Mouse (Mus musculus): ENCODE measurements around the gene Sox2. TPM values are rescaled to one million over a fixed set of nuclear protein-coding genes. Genes with fewer than 3 reads are reported as not detected.
A peak's percentile ranks its signal among the peaks of the same experiment; 100 is the strongest.

The Sox2 gene
- total RNA-seq (2021), result not detected

DNA sequence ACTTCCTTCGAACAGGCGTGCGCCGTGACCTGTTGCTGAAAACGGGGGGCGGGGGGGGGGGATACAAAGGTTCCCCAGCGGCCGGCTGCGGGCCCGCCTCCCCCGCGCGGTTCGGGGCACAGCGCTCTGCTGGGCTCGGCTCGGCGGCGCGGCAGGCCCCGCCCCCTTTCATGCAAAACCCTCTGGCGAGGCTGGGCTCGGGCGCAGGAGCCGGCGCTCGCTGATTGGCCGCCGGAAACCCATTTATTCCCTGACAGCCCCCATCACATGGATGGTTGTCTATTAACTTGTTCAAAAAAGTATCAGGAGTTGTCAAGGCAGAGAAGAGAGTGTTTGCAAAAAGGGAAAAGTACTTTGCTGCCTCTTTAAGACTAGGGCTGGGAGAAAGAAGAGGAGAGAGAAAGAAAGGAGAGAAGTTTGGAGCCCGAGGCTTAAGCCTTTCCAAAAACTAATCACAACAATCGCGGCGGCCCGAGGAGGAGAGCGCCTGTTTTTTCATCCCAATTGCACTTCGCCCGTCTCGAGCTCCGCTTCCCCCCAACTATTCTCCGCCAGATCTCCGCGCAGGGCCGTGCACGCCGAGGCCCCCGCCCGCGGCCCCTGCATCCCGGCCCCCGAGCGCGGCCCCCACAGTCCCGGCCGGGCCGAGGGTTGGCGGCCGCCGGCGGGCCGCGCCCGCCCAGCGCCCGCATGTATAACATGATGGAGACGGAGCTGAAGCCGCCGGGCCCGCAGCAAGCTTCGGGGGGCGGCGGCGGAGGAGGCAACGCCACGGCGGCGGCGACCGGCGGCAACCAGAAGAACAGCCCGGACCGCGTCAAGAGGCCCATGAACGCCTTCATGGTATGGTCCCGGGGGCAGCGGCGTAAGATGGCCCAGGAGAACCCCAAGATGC lies at the start of gene Sox2:
TSS of gene Sox2 (plus strand) at position 680 of the 895 bp plus-strand sequence.
- peak; percentile 53 for DNase-seq

DNA sequence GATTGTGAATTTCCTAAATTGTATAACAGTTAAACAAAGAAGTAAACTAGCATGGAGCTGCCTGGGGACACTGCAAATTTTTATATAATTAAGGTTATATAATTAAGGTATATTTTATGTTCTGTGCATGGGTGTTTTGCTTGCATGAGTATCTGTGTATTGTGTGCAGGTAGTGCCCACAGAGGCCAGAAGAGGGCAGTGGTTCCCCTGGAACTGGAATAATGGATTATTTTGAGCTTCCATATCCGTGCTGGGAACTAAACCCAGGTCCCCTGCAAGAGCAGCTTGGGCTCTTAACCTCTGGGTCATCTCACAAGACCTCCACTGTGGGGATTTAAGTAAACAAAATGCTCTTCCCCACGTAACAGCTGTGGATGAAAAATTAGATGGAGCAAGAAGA lies 49.1 kb upstream of the Sox2 start:
- no peak for DNase-seq

DNA sequence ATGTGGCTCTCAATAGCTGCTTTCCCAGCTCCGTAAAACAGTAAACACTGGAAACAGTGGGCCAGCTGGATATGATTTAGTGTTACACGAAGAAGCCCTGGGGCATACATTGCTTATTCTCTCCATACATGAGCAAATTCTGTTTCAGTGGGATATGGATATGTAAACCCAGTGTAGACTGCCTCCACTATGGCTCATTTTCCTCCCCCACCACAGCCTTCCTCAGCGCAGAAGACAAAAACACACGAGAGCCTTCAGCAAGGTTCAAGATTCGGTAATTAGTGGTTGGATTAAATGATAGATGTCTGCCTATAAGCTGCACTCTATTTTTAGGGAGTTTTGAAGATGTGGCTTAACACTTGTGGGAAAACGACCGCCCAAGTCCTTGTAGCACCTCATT lies 36.1 kb upstream of the Sox2 start:
- DNase-seq, result no peak

DNA sequence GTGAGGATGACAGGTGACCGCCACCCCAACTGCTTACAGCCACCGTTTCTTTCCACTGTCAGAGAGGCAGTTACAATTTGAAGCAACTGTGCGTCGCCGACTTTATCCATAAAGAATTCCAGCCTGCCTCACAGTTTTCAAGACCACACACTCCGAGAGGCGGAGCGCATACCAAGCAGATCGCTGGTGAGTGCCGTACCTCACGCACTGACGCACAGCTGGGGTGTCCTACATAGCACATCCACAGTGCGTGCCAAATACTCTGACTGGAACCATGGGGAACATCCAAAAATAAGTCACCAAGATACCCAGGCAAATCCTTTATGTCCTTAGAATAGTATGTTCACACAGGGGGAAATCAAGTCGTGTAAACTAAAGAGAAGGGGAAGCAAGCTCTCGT lies 34.7 kb upstream of the Sox2 start:
- peak; percentile 12 for DNase-seq

DNA sequence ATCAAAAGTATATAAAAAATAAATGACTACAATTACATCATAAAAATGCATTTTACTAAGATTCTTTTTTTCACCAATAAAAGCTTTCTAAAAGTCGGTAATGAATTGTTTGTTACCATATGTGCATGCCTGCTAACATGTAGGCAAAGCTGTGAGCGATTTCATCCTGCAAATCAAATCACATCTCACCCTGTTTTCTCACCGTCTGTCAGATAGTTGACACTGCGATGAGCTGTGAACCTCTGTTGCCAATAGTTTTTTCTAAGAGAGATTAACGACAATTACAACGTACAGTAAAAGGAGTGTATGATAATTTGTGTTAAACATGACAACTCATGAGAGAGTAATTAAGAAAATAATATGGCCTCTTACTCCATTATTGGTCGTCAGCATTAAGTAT lies 31.3 kb upstream of the Sox2 start:
- DNase-seq, result no peak

DNA sequence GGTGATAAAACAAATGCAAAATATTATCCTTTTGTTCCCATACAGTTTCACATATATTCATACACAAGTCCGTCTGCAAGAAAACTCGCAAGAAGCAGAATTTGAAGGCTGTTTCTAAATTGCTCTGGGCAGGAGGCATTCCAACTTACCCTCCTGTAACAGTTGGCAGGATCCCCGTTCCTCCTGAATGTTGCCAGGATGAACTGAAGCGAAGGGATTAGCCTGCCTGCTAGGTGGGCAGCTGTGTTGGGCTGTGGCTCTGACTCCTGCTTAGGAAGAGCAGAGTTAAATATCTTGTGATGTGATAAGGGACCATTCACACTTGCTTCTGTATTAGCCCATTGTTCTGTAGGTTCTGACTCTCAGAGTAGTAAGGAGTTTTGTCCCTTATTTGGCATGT lies 30.1 kb upstream of the Sox2 start:
- DNase-seq, result no peak

DNA sequence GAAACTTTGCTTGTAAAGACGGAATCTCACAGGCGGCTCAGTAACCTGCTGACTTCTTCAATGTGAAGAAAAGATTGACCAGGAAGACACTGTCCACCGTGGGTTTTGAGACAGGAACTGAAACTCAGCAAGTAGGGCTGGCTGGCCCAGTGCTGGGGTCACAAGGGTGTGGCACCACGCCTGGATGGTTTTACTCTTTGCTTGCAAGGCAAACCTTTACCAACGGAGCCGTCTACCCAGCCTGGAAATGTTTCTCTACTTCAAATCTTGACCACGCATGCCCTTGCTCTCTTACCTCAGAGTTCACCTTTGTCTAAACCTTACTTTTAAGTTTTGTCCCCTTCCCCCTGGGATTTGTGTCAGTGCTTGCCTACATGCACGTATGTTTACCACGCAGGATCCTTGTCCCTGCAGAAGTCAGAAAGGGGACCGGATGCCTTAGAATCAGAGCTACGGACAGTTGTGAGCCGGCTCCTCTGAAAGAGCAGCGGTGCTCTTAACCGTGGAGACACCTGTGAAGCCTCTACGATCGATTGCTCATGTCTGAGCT lies 25.4 kb upstream of the Sox2 start:
- no peak for DNase-seq

DNA sequence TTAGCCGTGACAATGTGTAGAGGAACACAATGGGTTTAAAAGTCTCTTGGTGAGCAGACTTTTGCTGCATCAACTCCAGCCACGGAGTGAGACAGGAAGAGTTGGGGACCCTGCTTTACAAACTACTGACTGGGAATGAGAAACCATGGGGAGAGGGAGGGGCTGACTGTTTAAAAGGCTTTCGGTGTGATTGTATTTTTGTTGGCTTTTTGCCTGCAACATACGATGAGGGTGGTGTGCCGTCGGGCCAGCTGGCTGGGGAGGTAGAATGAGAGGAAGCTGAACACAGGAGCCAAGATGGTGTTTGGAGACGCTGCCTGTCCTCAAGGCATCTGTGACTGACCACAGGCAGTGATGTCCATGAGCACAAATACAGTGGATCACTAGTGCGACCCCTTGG lies 23.7 kb upstream of the Sox2 start:
- DNase-seq, result no peak

DNA sequence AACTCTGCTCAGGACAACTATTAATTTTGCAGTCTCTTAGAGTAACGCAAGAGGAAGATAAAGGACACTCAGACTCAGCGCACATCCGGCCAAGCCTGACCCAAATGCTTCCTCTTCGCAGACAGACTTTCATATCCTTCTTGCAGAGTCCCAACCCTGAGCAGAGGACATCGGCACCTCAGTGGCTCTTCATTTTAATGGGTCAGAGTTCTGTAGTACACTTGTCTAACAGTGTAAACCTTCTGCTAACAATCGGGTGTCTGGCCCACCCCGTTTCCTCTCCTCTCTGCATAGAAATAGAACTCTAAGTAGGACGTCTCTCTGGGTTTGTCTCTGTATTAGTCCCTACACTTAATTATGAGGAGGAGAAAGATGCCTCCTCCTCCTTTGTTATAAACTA lies 20.2 kb upstream of the Sox2 start:
- DNase-seq, result no peak

DNA sequence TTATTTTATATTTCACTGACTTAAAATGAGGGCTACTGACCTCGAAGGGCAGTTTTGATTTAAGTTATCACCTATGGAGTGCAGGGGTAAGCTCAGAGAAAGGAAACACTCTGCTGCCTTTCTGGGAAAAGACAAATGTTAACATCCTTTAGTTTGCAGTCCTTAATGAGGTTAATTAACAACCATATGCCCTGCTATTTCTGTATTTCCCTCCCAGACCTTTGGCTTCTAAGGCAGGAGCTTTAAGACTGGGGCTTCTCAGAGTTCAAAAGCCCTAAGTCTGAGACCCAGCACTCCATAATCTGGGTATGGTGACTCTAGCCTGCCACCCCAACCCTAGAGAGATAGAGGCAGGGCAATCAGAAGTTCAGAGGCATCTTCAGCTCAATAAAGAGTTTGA lies 19.5 kb upstream of the Sox2 start:
- DNase-seq, result no peak

DNA sequence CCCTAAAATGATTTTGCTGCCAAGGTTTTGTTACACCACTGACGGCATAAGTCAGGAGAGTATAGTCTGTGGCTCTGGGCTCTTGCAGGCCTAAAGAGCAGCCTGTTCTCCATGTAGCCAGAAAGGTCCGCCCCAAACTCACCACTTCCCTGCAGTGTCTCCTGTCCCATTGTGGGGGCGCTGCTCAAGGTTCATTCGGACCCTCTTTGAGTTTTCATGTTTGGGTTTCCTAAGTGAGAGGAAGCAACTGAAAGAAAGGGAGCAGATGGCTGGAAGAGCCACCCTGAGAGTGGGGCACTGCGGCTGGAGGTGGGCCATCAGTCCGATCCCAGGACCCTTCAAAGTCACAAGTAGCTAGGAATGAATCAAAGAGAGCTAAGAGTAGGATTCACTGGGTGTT lies 13.2 kb upstream of the Sox2 start:
- DNase-seq, result no peak

DNA sequence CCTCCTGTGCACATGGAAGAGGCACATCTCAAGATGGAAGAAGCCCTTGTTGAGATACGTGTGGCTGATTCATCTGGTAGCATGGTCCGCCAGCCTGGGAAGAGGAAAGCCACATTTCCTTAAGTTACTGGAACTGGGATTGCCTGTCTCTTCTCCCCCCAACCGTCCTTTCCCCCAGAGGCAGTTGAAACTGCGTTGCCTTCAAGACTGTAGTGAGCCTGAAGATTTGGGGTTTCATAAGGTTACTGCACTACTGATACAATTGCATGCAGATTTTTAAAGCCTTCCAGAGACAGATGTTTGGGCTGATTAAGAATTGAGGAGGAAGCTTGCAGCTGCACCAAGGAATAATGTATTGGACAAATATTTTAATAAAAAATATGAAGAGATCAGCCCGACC lies 12.7 kb upstream of the Sox2 start:
- no peak for DNase-seq

DNA sequence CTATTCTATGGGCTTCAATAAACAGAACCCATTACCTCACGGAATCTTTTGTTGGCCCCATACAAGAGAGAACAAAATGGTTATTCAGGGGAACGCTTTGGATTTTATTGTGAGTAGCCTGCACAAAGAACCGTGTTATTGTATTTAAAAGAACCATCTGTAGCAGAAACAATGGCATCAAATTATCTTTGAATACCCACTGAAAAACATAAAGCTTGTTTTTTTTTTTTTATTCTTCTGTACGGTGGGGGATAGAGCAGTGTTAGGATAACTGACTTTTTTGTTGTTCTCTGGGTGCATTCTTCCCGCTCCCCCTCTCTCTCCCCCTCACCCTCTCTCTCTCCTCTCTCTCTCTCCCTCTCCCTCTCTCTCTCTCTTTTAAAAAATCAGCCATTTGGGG lies 12.3 kb upstream of the Sox2 start:
- no peak for DNase-seq

DNA sequence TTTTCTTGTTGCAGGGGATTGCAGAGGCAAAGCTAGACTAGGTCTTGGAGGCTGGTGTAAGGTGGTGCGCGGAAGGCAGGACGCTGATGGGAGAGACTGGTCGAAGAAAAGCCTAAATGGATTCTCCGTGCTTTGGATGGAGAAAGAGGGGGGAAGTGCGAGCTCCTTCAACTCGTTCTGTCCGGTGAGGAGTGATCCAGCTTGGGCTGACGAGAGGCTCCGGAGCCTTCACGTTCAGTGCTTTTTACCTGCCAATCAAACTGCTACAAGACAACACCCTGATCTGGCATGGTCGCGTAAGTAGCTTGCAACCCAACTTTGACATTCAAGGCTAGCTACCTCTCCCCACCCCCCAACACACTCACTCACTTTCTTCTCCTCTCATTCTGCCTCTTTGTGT lies 11.9 kb upstream of the Sox2 start:
- DNase-seq, result no peak

DNA sequence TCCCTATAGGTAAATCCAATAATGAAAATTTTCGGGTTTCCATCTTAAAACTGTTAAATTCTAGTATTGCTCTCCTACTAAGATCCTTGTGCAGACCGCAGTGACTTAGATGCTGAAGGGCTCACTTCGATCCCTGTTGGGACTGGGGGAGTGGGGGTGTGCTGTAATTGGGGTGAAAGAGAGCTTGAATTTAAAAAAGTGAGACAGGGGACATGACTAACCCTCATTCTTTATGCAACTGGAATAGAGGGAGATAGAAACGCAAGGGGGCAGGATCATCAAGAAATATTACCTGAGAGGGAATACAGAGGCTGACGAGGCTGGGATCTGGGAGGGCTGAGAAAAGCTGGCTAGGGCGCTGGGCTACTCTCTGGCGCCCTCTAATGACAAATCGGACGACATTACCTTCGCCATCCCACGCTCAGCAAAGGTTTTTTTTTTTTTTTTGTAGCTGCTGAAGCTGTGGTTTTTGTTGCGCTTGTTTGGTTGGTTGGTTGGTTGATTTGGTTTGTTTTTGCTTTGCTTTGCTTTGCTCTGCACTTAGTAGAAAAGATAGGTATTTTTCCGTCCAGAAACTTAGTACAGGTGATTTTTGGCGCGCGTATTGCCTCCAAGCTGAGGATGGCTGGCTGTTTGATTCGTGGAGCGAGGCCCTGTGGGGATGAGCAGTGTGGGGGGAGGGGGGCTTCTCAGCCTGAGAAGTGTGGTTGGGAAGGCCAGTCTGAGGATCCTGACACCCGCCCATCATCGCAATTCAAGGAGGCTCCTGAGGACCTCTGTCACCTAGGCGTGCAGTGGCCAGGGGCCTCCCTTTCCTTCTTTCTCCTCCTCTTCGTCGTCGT lies 11.0 kb upstream of the Sox2 start:
- no peak for DNase-seq

DNA sequence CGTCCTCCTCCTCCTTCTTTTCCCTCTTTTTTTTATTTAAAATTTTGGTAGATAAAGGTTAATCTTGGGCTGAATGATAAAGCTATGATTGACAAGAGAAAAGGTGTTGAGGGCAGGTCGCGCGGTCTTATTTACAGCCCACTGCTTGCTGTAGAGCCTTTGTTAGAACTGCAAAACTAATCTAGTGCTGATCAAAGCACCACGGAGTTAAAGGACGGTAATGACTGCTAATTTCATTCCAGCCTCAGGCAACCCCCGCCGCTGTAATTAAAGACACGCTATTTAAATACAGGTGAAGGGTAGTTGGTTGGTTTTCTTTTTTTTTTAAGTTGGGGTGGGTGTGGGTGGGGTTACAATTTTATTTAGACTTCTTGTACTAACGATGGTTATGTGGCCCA lies 10.3 kb upstream of the Sox2 start:
- DNase-seq, result no peak

DNA sequence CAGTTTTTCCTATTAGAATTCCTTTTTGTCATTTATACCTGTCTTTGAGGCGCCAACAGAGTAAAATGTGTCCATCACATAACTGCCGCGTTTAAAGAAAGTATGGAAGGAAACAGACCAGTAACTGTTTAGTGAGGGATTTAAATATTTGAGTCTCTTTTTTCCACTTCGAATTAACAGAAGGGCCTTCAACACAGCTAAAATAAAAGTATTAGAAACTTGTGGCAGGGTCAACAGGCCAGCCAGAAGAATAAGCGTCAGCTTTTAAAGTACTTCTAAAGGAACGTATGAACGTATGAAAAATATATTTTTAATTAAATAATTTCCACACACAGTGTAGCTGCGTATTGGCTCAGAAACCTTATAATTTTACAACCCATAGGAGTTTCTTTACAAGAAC lies 9.9 kb upstream of the Sox2 start:
- DNase-seq, result no peak

DNA sequence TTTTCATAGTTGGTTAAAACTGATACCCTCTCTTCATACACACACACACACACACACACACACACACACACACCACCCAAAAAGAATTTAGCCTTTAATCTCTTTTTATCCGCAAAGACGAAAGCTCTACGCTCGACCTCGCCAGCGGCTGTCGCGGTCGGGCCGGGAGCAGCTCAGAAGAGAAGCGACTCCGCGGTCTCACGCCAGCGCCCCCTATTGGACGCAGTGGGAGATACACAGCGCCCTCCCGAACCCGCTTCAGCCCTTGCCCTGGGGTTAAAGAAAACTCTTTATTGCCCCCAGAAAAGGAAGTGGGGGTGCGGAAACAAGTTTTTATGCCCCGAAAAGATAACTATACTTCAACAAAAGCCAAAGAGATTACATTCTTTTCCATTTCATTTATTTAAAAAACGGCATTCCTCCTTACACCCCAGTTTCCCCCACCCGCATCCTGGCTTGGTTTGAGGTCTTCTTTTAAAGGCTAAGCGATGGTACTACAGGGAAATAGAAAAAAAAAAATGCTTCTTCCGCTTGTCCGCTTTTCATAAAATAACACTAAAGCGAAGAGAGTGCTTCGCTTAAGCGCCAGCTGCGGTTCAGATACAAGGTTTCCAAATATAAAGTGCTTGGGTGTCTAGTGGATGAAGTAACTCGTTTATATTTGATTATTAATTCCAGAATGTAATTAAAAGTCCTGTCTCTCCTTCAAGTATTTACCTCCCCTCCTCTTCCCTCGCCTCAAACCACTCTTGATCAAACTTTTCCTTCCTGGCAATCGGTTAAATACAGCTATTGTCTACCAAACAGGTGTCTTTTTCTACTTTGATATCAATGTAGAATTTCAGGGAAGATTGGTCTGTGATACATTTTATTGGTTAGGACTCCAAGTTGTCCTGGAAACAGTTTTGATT lies 9.3 kb upstream of the Sox2 start:
- peak; percentile 69 for DNase-seq

DNA sequence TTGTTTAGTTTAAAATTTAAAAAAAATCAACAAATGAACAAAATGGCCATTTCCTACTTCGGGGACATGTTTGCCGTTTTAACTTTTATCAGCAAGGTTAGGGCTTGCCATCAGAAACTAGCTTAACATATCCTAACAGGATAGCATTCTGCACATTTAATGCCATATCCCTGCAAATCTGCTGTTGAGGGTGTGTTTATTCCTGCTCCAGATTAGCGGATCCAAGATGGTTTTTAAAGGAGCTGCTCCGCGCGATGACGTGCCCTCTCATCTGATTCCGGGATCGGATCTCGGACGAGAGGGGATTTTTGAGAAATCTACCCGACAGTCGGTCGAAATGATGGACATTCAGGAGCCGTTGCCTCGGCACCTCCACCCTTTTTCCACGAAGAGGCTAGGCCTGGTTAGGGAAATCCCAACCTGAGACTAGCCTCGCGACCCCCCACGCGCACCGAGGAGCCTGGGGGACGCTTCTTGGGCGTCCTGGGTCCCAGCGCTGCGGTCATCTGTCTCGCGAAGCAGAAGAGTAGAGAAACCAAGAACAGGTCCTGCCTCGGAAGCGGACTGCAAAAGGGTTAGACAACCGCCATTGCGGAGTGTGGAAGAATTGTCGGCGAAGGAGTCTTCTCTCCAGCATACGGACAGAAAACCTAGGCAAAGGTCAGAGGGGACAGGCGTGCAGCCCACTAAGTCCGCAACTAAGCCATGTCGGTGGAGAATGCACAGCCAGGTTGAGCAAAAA lies 8.3 kb upstream of the Sox2 start:
- DNase-seq, result no peak

DNA sequence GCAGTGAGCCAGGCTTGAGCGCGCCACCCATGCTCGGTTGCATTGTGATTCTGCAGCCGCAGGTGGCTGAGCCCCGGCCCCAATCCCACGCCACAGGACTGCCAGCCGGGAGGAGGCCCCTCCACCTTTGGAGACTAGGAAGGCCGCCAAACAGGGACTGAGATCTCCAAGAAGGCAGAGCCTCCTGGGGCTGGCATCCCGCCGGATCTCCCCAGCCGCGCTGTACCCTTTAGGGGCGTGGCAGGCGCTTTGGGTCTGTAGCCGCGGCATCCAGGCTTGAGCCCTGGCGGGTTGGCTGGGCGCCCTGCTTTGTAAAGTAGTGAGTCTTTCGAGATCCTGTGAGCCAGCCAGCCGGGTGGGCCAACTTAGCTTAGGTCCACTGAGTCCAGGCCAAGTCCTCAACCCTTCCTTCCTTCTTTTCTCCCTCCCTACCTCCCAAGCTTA lies 7.7 kb upstream of the Sox2 start:
- no peak for DNase-seq

DNA sequence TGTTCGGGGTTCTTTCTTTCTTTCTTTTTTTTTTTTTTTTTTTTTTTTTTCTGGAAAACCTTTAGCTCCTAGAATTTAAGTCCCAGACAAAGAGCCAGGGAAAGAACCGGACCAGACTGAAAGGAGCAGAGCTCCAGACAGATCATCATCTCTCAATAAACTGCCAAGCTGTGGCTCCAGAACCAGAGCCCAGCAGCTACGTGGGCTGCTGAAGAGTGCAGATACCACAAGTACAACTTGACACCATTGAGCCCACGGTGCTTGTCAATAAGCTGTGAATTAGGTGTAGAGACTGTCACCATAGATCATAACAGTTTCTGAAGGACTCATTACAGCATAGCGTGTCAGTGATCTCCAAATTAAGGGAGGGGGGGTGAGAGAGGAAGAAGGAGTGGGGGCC lies 7.1 kb upstream of the Sox2 start:
- no peak for DNase-seq
